ENCODE assay signal across 21 mouse cellular contexts in genomic region chrX:38653181-38653580, GRCm38 (mm10). TPM values are rescaled to one million over a fixed set of nuclear protein-coding genes. Genes with fewer than 3 reads are reported as not detected.
DNase-seq lines count a peak whose midpoint lies in the region; ATAC-seq and TF ChIP-seq lines count a peak whose summit lies in the region.
"Had no signal": no experiment of that assay in that cellular context is flagged by ENCODE, and none has a peak within 500 bp of the region (broad histone marks: within the 10 kb centered on the region; RNA-seq: fewer than 3 reads in every experiment).

No protein-coding gene starts in this region.

- no peak for ATAC-seq in intestine, postnatal 0 days
- ATAC-seq in intestine, embryonic 15.5 days = no peak
- no peak for ATAC-seq in midbrain, embryonic 14.5 days (ENCODE audit: low FRiP score, low TSS enrichment)
- ATAC-seq: activated CD4-positive, CD25-positive, alpha-beta regulatory T cell, adult 4 months; inflammation-experienced regulatory T-cells, adult 6 months; midbrain, embryonic 13.5 days had no signal

- peak; percentile 16 for DNase-seq in thymus, postnatal 4 days
- DNase-seq in thymus, adult 18-20 months = no peak
- peak; percentile 61 for DNase-seq in ZHBTc4 (ENCODE audit: low read depth, low spot score)
- no peak for DNase-seq in midbrain, embryonic 14.5 days
- DNase-seq in spleen, adult 18-20 months = no peak
- DNase-seq: adrenal gland, postnatal 10 days; cerebellum, adult 11-12 months; cerebellum, postnatal 36 days; gastrocnemius, postnatal 36 days; kidney, adult 9 months; kidney, postnatal 4 days; lung, postnatal 10 days; right cerebral cortex, postnatal 14 days had no signal

- H3K36me3 ChIP-seq in intestine, postnatal 0 days (ENCODE audit: control insufficient read depth, insufficient read depth) = no peaks in the 10 kb centered on the region
- H3K36me3 ChIP-seq in intestine, embryonic 15.5 days = no peaks in the 10 kb centered on the region
- H3K36me3 ChIP-seq in midbrain, embryonic 14.5 days (ENCODE audit: control insufficient read depth, insufficient read depth, low read length) = no peaks in the 10 kb centered on the region
- H3K36me3 ChIP-seq: hindbrain, embryonic 10.5 days; liver, embryonic 15.5 days; midbrain, embryonic 13.5 days; neural tube, embryonic 15.5 days had no signal

- H3K9ac ChIP-seq in intestine, postnatal 0 days (ENCODE audit: low read depth, low read length) = no peak overlapping the region
- H3K9ac ChIP-seq in intestine, embryonic 15.5 days = no peak overlapping the region
- no peak overlapping the region for H3K9ac ChIP-seq in midbrain, embryonic 14.5 days (replicated peaks; ENCODE audit: low read length)
- H3K9ac ChIP-seq: liver, embryonic 15.5 days; midbrain, embryonic 13.5 days; neural tube, embryonic 15.5 days had no signal

- H3K27me3 ChIP-seq in intestine, postnatal 0 days (replicated peaks; ENCODE audit: control insufficient read depth, insufficient read depth, low read length) = no peaks in the 10 kb centered on the region
- H3K27me3 ChIP-seq in intestine, embryonic 15.5 days (replicated peaks) = no peaks in the 10 kb centered on the region
- no peaks in the 10 kb centered on the region for H3K27me3 ChIP-seq in midbrain, embryonic 14.5 days (ENCODE audit: control insufficient read depth, insufficient read depth, low read length)
- H3K27me3 ChIP-seq: liver, embryonic 15.5 days; midbrain, embryonic 13.5 days; neural tube, embryonic 15.5 days had no signal

- H3K9me3 ChIP-seq in intestine, postnatal 0 days (ENCODE audit: control insufficient read depth) = no peaks in the 10 kb centered on the region
- no peaks in the 10 kb centered on the region for H3K9me3 ChIP-seq in intestine, embryonic 15.5 days
- H3K9me3 ChIP-seq in midbrain, embryonic 14.5 days (ENCODE audit: control insufficient read depth, low read length) = no peaks in the 10 kb centered on the region
- H3K9me3 ChIP-seq: hindbrain, embryonic 10.5 days; liver, embryonic 15.5 days; midbrain, embryonic 13.5 days; neural tube, embryonic 15.5 days had no signal

- H3K27ac ChIP-seq in intestine, postnatal 0 days (ENCODE audit: low read depth, low read length) = no peak overlapping the region
- no peak overlapping the region for H3K27ac ChIP-seq in intestine, embryonic 15.5 days
- H3K27ac ChIP-seq in midbrain, embryonic 14.5 days (replicated peaks; ENCODE audit: low read depth, low read length) = no peak overlapping the region
- H3K27ac ChIP-seq: hindbrain, embryonic 10.5 days; liver, embryonic 15.5 days; midbrain, embryonic 13.5 days; neural tube, embryonic 15.5 days had no signal

- H3K4me1 ChIP-seq in intestine, postnatal 0 days (replicated peaks; ENCODE audit: control insufficient read depth, insufficient read depth, low read length) = no peaks in the 10 kb centered on the region
- no peaks in the 10 kb centered on the region for H3K4me1 ChIP-seq in intestine, embryonic 15.5 days (replicated peaks)
- no peaks in the 10 kb centered on the region for H3K4me1 ChIP-seq in midbrain, embryonic 14.5 days (ENCODE audit: control insufficient read depth, insufficient read depth, low read length)
- H3K4me1 ChIP-seq: hindbrain, embryonic 10.5 days; liver, embryonic 15.5 days; midbrain, embryonic 13.5 days; neural tube, embryonic 15.5 days had no signal

- no peak overlapping the region for H3K4me3 ChIP-seq in intestine, postnatal 0 days (ENCODE audit: low read depth, low read length)
- no peak overlapping the region for H3K4me3 ChIP-seq in intestine, embryonic 15.5 days (replicated peaks)
- no peak overlapping the region for H3K4me3 ChIP-seq in midbrain, embryonic 14.5 days (replicated peaks; ENCODE audit: low read depth, low read length)
- H3K4me3 ChIP-seq: hindbrain, embryonic 10.5 days; liver, embryonic 15.5 days; midbrain, embryonic 13.5 days; neural tube, embryonic 15.5 days had no signal

- H3K4me2 ChIP-seq in intestine, postnatal 0 days (replicated peaks; ENCODE audit: low read depth) = no peak overlapping the region
- no peak overlapping the region for H3K4me2 ChIP-seq in intestine, embryonic 15.5 days (replicated peaks)
- H3K4me2 ChIP-seq in midbrain, embryonic 14.5 days (ENCODE audit: low read length) = no peak overlapping the region
- H3K4me2 ChIP-seq: liver, embryonic 15.5 days; midbrain, embryonic 13.5 days; neural tube, embryonic 15.5 days had no signal

- TF ChIP-seq CTCF in intestine, postnatal 0 days (IDR thresholded peaks at IDR 0.05; ENCODE audit: low read depth) = peak; percentile 27; the same call in 1 of the 2 replicates

- whole genome bisulfite sequencing in intestine, postnatal 0 days = 64% methylated on average over 1 of the region's 1 CpGs
- 68% methylated on average over 1 of the region's 1 CpGs for WGBS in intestine, embryonic 15.5 days
- WGBS in midbrain, embryonic 14.5 days = 86% methylated on average over 1 of the region's 1 CpGs

RNA-seq across cellular contexts. Expression of gene C1galt1c1, which starts 18.3 kb away (rescaled TPM):
- 61.8 and 68.9 TPM in 2 replicates for polyA plus RNA-seq in intestine, postnatal 0 days (2015; fragmentation: Nextera tagmentation; extraction: Ambion mirVana)
- 57.8 and 60.9 TPM in 2 replicates for polyA plus RNA-seq in intestine, embryonic 15.5 days (2015; fragmentation: Nextera tagmentation; extraction: Ambion mirVana)
- 26.1 and 27.3 TPM in 2 replicates for polyA plus RNA-seq in midbrain, embryonic 14.5 days (2014; fragmentation: Nextera tagmentation; extraction: Ambion mirVana)

RNA-seq across cellular contexts. Expression of gene Mcts1, which starts 52.8 kb away (rescaled TPM):
- 93.5 and 94.7 TPM in 2 replicates for polyA plus RNA-seq in intestine, postnatal 0 days (2015; fragmentation: Nextera tagmentation; extraction: Ambion mirVana)
- 95.2 and 104 TPM in 2 replicates for polyA plus RNA-seq in intestine, embryonic 15.5 days (2015; fragmentation: Nextera tagmentation; extraction: Ambion mirVana)
- polyA plus RNA-seq in midbrain, embryonic 14.5 days (2014; fragmentation: Nextera tagmentation; extraction: Ambion mirVana) = 167 and 181 TPM in 2 replicates

Comparison
In these comparisons a context has a peak if more than half of its experiments do, and no peak if none do; other contexts are left out.
1. DNase-seq: peak in thymus, postnatal 4 days (single experiment) and ZHBTc4 (single experiment); none in thymus, adult 18-20 months (0 of 2), midbrain, embryonic 14.5 days (single experiment) and spleen, adult 18-20 months (0 of 2).